Mouse (Mus musculus) neutrophil, adult 5-6 weeks (primary cell): ENCODE data around the gene Shroom4. TPM values are rescaled to one million over a fixed set of nuclear protein-coding genes. Genes with fewer than 3 reads are reported as not detected.

Source experiments
- ATAC-seq: fragments of 151-379, 151-347 bp; 2 replicates; pipeline ENCODE4 v1.8.0; 2017; ENCODE audit warnings: mild to moderate bottlenecking, moderate TSS enrichment; ENCODE audit not compliant: insufficient number of reproducible peaks, poor library complexity, low FRiP score, severe bottlenecking; ENCODE audit errors: extremely low read depth
- total RNA-seq: library from RNA; stranded (forward); fragments of 200-1000 nt; gene quantifications from 2 replicates; pipeline ENCODE4 v1.2.3, GENCODE M21; 2017

Shroom4 gene
- total RNA-seq, 1 experiment from 2014 or later, result 0.12 TPM

DNA sequence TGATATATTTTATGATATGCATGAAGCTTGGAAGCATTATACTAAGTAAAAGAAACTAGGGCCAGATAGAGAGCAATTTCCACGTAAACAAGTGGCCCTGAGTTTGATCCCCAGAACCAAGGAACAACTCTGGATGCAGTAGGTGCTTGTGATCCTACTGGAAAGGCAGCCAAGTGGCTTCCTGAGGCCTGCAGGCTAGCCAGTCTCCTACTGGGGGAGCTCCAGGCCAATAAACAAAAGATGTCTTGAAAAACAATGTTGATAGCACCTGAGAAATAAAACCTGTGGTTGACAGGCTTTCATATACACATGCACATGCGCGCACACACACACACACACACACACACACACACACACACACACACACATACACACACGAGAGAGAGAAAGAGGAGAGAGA lies 82.6 kb downstream of the Shroom4 start:
- no peak for ATAC-seq

- ATAC-seq, result no peak
These were observed 84.2 kb downstream of the Shroom4 start for GRCm38 (mm10) chrX:6483817-6484216.

DNA sequence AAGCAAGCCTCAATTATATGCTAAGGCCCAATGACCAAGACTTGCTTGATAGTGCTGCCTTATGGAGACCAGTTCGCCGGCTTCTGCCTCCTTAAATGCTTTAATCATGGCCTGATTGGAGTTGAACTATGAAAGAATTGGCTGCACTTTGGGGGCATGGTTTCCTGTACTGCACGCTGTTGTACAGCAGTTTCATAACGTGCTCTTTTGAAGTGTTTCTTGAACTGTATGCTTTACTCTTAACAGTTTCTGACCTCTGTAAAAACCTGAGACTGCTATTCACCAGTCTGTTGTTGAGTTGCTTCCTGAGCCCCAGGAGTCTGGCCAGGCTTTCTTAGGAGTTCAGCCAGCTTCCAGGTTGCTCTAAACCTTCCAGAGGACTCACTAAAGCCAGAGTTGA lies 90.8 kb downstream of the Shroom4 start:
- no peak for ATAC-seq

DNA sequence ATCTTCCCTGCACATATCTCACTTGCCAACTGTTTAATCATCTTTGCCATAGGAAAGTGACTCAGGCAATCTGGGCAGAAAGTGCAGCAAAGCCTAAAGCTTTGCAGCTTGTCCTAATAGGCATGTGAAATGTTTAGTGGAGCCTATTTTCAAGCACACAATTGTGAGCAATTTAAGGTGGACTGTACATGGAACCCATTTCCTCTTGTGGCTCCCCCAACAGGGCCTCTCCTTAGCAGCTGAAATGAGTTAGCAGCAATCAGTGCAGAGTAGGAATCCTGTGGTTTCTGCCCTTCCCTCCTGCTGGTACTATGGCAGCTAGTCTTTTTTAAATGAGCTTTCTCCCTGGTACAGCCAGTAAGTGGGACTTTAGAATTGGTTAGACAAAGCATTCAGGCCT lies 95.8 kb downstream of the Shroom4 start:
- ATAC-seq, result no peak

- ATAC-seq, result no peak
These were observed 96.7 kb downstream of the Shroom4 start for GRCm38 (mm10) chrX:6496374-6496773.

- ATAC-seq, result no peak
These were observed 102.2 kb downstream of the Shroom4 start for GRCm38 (mm10) chrX:6501850-6502249.

DNA sequence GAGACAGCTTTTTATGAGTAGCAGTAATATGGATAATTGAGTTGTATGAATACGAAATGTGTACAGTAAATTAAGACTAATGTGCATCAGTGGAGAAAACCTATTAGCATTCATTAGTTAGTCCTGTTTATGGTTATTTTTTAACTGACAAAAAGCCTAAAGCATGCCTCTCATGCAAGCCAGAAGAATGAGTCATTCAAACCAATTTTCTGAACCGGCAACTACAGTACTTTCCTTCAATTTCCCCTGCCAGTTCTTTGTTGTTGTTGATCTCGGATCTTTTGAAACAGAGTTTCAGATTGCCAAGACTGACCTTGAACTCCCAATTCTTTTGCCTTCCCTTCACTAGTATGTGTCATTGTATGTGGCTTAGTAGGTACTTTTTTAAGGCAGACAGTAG lies 117.6 kb downstream of the Shroom4 start:
- ATAC-seq, result no peak

DNA sequence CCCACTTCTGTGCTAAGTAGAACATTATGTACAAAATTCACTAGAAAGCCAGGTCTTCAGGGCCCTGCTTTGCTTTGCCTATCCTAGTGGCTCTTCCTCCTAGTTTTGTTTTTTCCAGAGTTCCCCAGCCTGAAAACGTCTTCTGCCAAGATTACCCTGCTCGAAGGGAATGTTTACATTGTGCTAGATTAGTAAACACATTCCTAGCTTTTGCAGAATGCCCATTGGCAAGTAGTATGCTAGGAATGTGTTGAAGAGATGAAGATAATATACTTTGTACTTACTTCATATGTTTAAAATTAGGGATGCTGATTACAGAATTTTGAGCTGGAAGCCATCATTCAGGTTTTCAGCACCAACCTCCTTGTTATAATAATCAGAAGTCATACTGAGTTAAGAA lies 118.8 kb downstream of the Shroom4 start:
- ATAC-seq, result no peak

GRCm38 (mm10) chrX:6522935-6523334 lies 123.3 kb downstream of the Shroom4 start:
- no peak for ATAC-seq

DNA sequence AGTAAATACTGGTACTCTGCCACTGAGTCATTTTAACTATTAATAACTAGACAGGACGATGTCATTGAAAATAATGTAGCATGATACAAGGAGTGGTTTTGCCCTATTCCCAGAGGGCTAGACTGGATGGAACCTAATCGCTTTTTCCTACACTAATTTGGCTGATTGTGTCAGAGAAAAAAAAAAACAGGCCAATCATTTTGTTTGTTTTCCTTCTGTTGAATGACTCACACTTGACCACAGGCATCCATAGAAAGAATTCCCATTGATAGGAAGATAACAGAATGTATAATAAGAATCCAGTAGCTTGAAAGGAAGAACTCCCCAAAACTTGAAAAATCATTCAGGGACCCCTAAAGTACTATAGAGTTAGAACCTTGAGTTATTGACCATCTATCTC lies 137.0 kb downstream of the Shroom4 start:
- no peak for ATAC-seq

DNA sequence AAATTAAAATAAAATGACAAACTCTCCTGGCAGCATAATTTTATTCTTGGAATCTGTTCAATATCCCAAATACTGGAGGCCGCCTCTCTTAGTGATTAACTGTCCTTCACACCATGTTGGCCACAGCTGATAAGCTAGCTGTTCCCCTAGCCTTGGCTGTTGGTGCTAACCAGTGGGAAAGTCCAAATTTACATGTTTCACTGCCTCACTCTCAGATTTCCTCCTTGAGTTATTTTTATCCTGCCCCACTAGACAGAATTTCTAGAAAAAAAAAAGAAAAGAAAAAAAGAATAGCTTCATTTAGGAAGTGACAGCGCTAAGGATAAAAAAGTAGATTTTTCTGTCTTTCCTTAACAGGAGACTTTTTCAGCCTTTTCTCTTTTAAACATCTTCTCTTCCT lies 138.0 kb downstream of the Shroom4 start:
- ATAC-seq, result no peak

DNA sequence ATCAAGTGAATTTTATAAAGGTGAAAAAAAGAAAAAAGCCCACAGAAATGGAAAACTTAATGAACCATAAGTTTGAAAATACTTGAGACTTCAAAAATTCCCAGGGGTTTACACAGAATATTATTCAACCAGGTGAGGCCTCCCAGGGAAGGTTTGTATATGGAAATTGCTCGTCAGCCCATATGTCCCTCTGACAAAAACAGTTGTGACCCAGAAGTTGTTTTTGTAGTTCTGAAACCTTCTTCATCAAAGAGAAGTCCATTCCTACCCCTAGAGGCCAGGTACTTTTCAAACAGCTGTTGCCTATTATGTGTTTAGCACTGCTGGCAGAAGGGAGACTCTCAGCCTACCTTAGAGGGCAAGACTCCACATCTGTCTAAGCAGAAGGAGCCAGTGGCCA lies 165.4 kb downstream of the Shroom4 start:
- ATAC-seq, result no peak

DNA sequence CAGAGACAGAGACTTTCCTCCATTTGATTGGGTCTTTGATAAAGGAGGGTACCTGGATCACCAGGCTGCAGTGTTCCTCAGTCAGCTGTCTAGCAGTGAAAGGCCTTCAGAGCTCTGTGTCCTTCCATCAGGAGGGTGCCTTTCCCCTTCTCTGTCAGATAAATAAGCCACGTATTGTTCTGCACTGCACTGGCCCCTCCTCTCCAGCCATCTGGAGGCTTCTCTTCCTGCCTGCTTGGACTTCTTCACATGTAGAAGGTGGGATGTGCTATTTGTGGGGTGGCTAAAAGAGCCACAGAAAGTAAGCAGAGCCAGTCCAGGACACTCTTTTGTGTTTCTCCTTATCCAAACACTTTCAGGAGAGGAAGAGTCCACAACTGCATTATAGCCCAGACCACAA lies 174.9 kb downstream of the Shroom4 start:
- ATAC-seq, result no peak

- ATAC-seq, result no peak
These were observed 177.3 kb downstream of the Shroom4 start for GRCm38 (mm10) chrX:6577001-6577400.

DNA sequence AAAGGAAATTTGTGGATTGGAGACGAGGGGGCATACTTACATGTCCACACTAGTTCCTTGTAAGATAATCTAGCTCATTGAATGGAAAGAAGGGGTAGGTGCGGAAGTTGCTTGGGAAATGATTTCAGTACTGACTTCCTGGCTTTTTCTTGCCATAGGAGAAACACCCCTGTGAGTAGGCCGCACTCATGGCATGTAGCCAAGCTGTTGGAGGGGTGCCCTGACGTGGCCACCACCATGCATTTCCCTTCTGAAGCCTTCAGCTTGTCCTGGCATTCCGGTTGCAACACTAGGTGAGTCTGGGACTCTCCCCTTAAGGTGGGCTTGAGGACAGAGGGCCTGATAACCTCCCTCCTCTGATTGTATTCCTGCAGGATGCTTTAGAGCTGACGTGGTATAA lies 181.0 kb downstream of the Shroom4 start:
- no peak for ATAC-seq

GRCm38 (mm10) chrX:6581181-6581580 lies 181.5 kb downstream of the Shroom4 start:
- no peak for ATAC-seq

GRCm38 (mm10) chrX:6582646-6583045 lies 183.0 kb downstream of the Shroom4 start:
- ATAC-seq, result no peak

- ATAC-seq, result no peak
These were observed 194.5 kb downstream of the Shroom4 start for GRCm38 (mm10) chrX:6594183-6594582.

GRCm38 (mm10) chrX:6654024-6654423 lies 254.4 kb downstream of the Shroom4 start:
- no peak for ATAC-seq

- ATAC-seq, result no peak
These were observed 259.2 kb downstream of the Shroom4 start for GRCm38 (mm10) chrX:6658820-6659324.
